Mouse (Mus musculus) bone marrow, adult 2 months (tissue): ENCODE data around the gene Sec22c.

Experiments used
- CTCF ChIP-seq: fragments of 200-500 bp; IDR thresholded peaks from 2 replicates; pipeline ENCODE4 v1.5.1; 2011; ENCODE audit warnings: low read length, control low read depth; ENCODE audit not compliant: control insufficient read depth, insufficient read depth
- POLR2A ChIP-seq: fragments of 200-500 bp; IDR thresholded peaks from 2 replicates; pipeline ENCODE4 v1.6.1; 2011; ENCODE audit warnings: low read depth, mild to moderate bottlenecking, control low read depth, low read length, borderline replicate concordance; ENCODE audit not compliant: control insufficient read depth

- TF ChIP-seq POLR2A, result no peak
- no peak for TF ChIP-seq CTCF
Observed at GRCm38 (mm10) chr9:121659791-121660190, 45.5 kb downstream of the Sec22c start.
